ENCODE assay signal across 34 mouse cellular contexts in genomic region chr4:129905032-129905431, GRCm38 (mm10). TPM values are rescaled to one million over a fixed set of nuclear protein-coding genes. Genes with fewer than 3 reads are reported as not detected.
A peak's percentile ranks its signal among the peaks of the same experiment; 100 is the strongest.
DNase-seq lines count a peak whose midpoint lies in the region; ATAC-seq lines count a peak whose summit lies in the region.
"Had no signal": no experiment of that assay in that cellular context is flagged by ENCODE, and none has a peak within 500 bp of the region (broad histone marks: within the 10 kb centered on the region; RNA-seq: fewer than 3 reads in every experiment).

No protein-coding gene starts in this region.

- H3K4me2 ChIP-seq in kidney, embryonic 16.5 days (replicated peaks; ENCODE audit: low read depth, low read length), result no peak overlapping the region
- no peak overlapping the region for H3K4me2 ChIP-seq in limb, embryonic 11.5 days (ENCODE audit: low read depth, severe bottlenecking)
- H3K4me2 ChIP-seq: hindbrain, embryonic 12.5 days; limb, embryonic 13.5 days; midbrain, embryonic 15.5 days; neural tube, embryonic 15.5 days had no signal

- WGBS in heart, embryonic 10.5 days, result 76% methylated on average over 3 of the region's 3 CpGs
- 76% methylated on average over 3 of the region's 3 CpGs for WGBS in kidney, embryonic 16.5 days
- 85% methylated on average over 3 of the region's 3 CpGs for WGBS in embryonic facial prominence, embryonic 10.5 days
- 81% methylated on average over 3 of the region's 3 CpGs for WGBS in limb, embryonic 11.5 days

- no peaks in the 10 kb centered on the region for H3K36me3 ChIP-seq in heart, embryonic 10.5 days
- no peaks in the 10 kb centered on the region for H3K36me3 ChIP-seq in kidney, embryonic 16.5 days (ENCODE audit: insufficient read depth, low read length)
- no peaks in the 10 kb centered on the region for H3K36me3 ChIP-seq in embryonic facial prominence, embryonic 10.5 days (replicated peaks)
- no peaks in the 10 kb centered on the region for H3K36me3 ChIP-seq in limb, embryonic 11.5 days (ENCODE audit: control insufficient read depth, insufficient read depth, low read length)
- H3K36me3 ChIP-seq: hindbrain, embryonic 12.5 days; limb, embryonic 13.5 days; midbrain, embryonic 10.5 days; midbrain, embryonic 15.5 days; neural tube, embryonic 15.5 days had no signal

- peak overlapping the region; percentile 80 for H3K27ac ChIP-seq in heart, embryonic 10.5 days
- no peak overlapping the region for H3K27ac ChIP-seq in kidney, embryonic 16.5 days (ENCODE audit: low read length)
- H3K27ac ChIP-seq in embryonic facial prominence, embryonic 10.5 days (replicated peaks), result peak overlapping the region; percentile 20; the same call in 1 of the 2 replicates
- H3K27ac ChIP-seq in limb, embryonic 11.5 days (replicated peaks; ENCODE audit: low read depth, low read length), result no peak overlapping the region
- H3K27ac ChIP-seq: gastrocnemius, adult 2 months; hindbrain, embryonic 12.5 days; limb, embryonic 13.5 days; midbrain, embryonic 10.5 days; midbrain, embryonic 15.5 days; neural tube, embryonic 15.5 days had no signal

- DNase-seq in heart, embryonic 10.5 days (ENCODE audit: low spot score), result no peak
- no peak for DNase-seq in heart, adult 8-10 months (ENCODE audit: low spot score)
- DNase-seq in kidney, adult 9 months, result no peak
- no peak for DNase-seq in embryonic facial prominence, embryonic 10.5 days (ENCODE audit: low spot score)
- no peak for DNase-seq in limb, embryonic 11.5 days (ENCODE audit: low spot score)
- DNase-seq in thymus, postnatal 10 days (ENCODE audit: low spot score in 2 of 2), result no peak
- DNase-seq in left cerebral cortex, adult 18-20 months (ENCODE audit: low spot score in 2 of 2), result no peak
- DNase-seq: adrenal gland, postnatal 36 days; cerebellum, adult 18-20 months; cerebellum, postnatal 10 days; gastrocnemius, adult 2 months; heart, postnatal 14 days; kidney, adult 2 months; kidney, postnatal 14 days; layer of hippocampus, adult 9-11 months; lung, adult 18-20 months; lung, postnatal 10 days; retina, postnatal 1 day; right cerebral cortex, postnatal 14 days; thymus, adult 18-20 months; thymus, postnatal 4 days had no signal

- H3K4me3 ChIP-seq in heart, embryonic 10.5 days, result no peak overlapping the region
- H3K4me3 ChIP-seq in kidney, embryonic 16.5 days (ENCODE audit: low read length), result no peak overlapping the region
- no peak overlapping the region for H3K4me3 ChIP-seq in embryonic facial prominence, embryonic 10.5 days
- no peak overlapping the region for H3K4me3 ChIP-seq in limb, embryonic 11.5 days (ENCODE audit: low read depth, low read length)
- H3K4me3 ChIP-seq: erythroblast, embryonic 14.5 days; gastrocnemius, adult 2 months; hindbrain, embryonic 12.5 days; limb, embryonic 13.5 days; midbrain, embryonic 10.5 days; midbrain, embryonic 15.5 days; neural tube, embryonic 15.5 days had no signal

- H3K9me3 ChIP-seq in heart, embryonic 10.5 days, result no peaks in the 10 kb centered on the region
- no peaks in the 10 kb centered on the region for H3K9me3 ChIP-seq in kidney, embryonic 16.5 days (ENCODE audit: low read length)
- no peaks in the 10 kb centered on the region for H3K9me3 ChIP-seq in embryonic facial prominence, embryonic 10.5 days
- no peaks in the 10 kb centered on the region for H3K9me3 ChIP-seq in limb, embryonic 11.5 days (ENCODE audit: control insufficient read depth, low read length)
- H3K9me3 ChIP-seq: hindbrain, embryonic 12.5 days; limb, embryonic 13.5 days; midbrain, embryonic 10.5 days; midbrain, embryonic 15.5 days; neural tube, embryonic 15.5 days had no signal

- ATAC-seq in kidney, embryonic 16.5 days (ENCODE audit: low FRiP score, low TSS enrichment), result 0 out of 2 replicates have a peak, but pooled peaks have one; percentile 15
- 0 out of 2 replicates have a peak, but pooled peaks have one; percentile 39 for ATAC-seq in limb, embryonic 11.5 days (ENCODE audit: insufficient number of reproducible peaks, low FRiP score, low TSS enrichment, low read depth)
- ATAC-seq: forebrain, embryonic 16.5 days; midbrain, embryonic 15.5 days; Patski had no signal

- no peak overlapping the region for H3K9ac ChIP-seq in kidney, embryonic 16.5 days (replicated peaks; ENCODE audit: low read length)
- H3K9ac ChIP-seq in limb, embryonic 11.5 days (ENCODE audit: low read length), result no peak overlapping the region
- H3K9ac ChIP-seq: hindbrain, embryonic 12.5 days; limb, embryonic 13.5 days; midbrain, embryonic 15.5 days; neural tube, embryonic 15.5 days had no signal

- H3K27me3 ChIP-seq in heart, embryonic 10.5 days (ENCODE audit: insufficient read depth, poor library complexity, severe bottlenecking), result no peaks in the 10 kb centered on the region
- no peaks in the 10 kb centered on the region for H3K27me3 ChIP-seq in kidney, embryonic 16.5 days (ENCODE audit: insufficient read depth, low read length)
- no peaks in the 10 kb centered on the region for H3K27me3 ChIP-seq in embryonic facial prominence, embryonic 10.5 days (replicated peaks; ENCODE audit: low read depth, poor library complexity, severe bottlenecking)
- H3K27me3 ChIP-seq in limb, embryonic 11.5 days (ENCODE audit: control insufficient read depth, insufficient read depth, low read length), result no peaks in the 10 kb centered on the region
- H3K27me3 ChIP-seq: hindbrain, embryonic 12.5 days; limb, embryonic 13.5 days; midbrain, embryonic 15.5 days; neural tube, embryonic 15.5 days; Patski had no signal

- H3K4me1 ChIP-seq in heart, embryonic 10.5 days, result peaks cover 51% of the 10 kb centered on the region
- peaks cover 15% of the 10 kb centered on the region for H3K4me1 ChIP-seq in kidney, embryonic 16.5 days (ENCODE audit: insufficient read depth, low read length)
- peaks cover 30% of the 10 kb centered on the region for H3K4me1 ChIP-seq in embryonic facial prominence, embryonic 10.5 days
- H3K4me1 ChIP-seq in limb, embryonic 11.5 days (ENCODE audit: control insufficient read depth, insufficient read depth, low read length), result peaks cover 9% of the 10 kb centered on the region; the same call in 1 of the 2 replicates
- H3K4me1 ChIP-seq: midbrain, embryonic 15.5 days had no signal

RNA-seq across cellular contexts. Expression of gene Spocd1, which starts 24.0 kb away (rescaled TPM):
- polyA plus RNA-seq in heart, embryonic 10.5 days (2016; fragmentation: Nextera tagmentation; extraction: Ambion mirVana), result 0.46 and 0.59 TPM in 2 replicates
- under 1 TPM in 1 of 4 experiments, not detected in 3; 0.09 TPM for total RNA-seq in heart, adult 8-10 months (2022)
- 0.32 TPM in 1 of 2 replicates, not detected in the other for polyA plus RNA-seq in kidney, embryonic 16.5 days (2015; fragmentation: Nextera tagmentation; extraction: Ambion mirVana)
- polyA plus RNA-seq in embryonic facial prominence, embryonic 10.5 days (2016; fragmentation: Nextera tagmentation; extraction: Ambion mirVana), result not detected in 2 replicates
- polyA plus RNA-seq in limb, embryonic 11.5 days (2014; fragmentation: Nextera tagmentation; extraction: Ambion mirVana), result not detected in 2 replicates
- under 1 TPM; 0.49 to 0.59 TPM for total RNA-seq in left cerebral cortex, adult 18-20 months (2021)
- total RNA-seq: gastrocnemius, adult 2 months; gastrocnemius, postnatal 4 days; heart, postnatal 14 days; MEL had no signal
- polyA plus RNA-seq: erythroblast, embryonic 14.5 days; forebrain, embryonic 16.5 days; kidney, adult 2 months; midbrain, embryonic 10.5 days; midbrain, embryonic 15.5 days; small intestine, adult 2 months; stomach, embryonic 14.5 days had no signal

Comparison
In these comparisons a context has a peak if more than half of its experiments do, and no peak if none do; other contexts are left out.
1. H3K27ac ChIP-seq: peak in heart, embryonic 10.5 days (single experiment) and embryonic facial prominence, embryonic 10.5 days (single experiment); none in kidney, embryonic 16.5 days (single experiment) and limb, embryonic 11.5 days (single experiment).